Mouse (Mus musculus) erythroblast, embryonic 14.5 days (primary cell): ENCODE measurements around the gene Secisbp2l. TPM values are rescaled to one million over a fixed set of nuclear protein-coding genes. Genes with fewer than 3 reads are reported as not detected.

Experiments
- H3K27me3 ChIP-seq: 2 replicates; pipeline ENCODE4 v1.6.1; 2012; ENCODE audit warnings: inconsistent platforms; ENCODE audit not compliant: control insufficient read depth
- H3K36me3 ChIP-seq: 2 replicates; pipeline ENCODE4 v1.6.1; 2012; ENCODE audit warnings: mild to moderate bottlenecking, inconsistent platforms; ENCODE audit not compliant: control insufficient read depth
- H3K4me1 ChIP-seq: 2 replicates; pipeline ENCODE4 v1.6.1; 2012; ENCODE audit warnings: inconsistent platforms; ENCODE audit not compliant: control insufficient read depth
- H3K4me3 ChIP-seq: replicated peaks from 2 replicates; pipeline ENCODE3; 2012; ENCODE audit warnings: moderate library complexity, mild to moderate bottlenecking, inconsistent platforms
- H3K9me3 ChIP-seq: 2 replicates; pipeline ENCODE4 v1.6.1; 2012; ENCODE audit warnings: low read length, inconsistent platforms, mixed read lengths; ENCODE audit not compliant: control insufficient read depth
- GATA1 ChIP-seq: IDR thresholded peaks from 2 replicates; pipeline ENCODE4 v1.6.1; 2012; ENCODE audit warnings: low read length, inconsistent platforms, mixed read lengths
- TAL1 ChIP-seq: IDR thresholded peaks from 3 replicates; pipeline ENCODE4 v1.6.1; 2012; ENCODE audit warnings: low read length, inconsistent platforms, mixed read lengths
- polyA plus RNA-seq: library from polyadenylated mRNA; stranded (reverse); fragments of >175 nt; gene quantifications from 2 replicates; pipeline ENCODE4 v1.2.3, GENCODE M21; 2012

Secisbp2l gene
- polyA plus RNA-seq, 1 experiment, result 0.26 TPM

- Histone ChIP-seq H3K36me3 (peaks cover 20% of the 10 kb centered on the region), H3K4me1 (peaks cover 19% of the 10 kb centered on the region), H3K4me3 (no peak overlapping the region), H3K27me3 (no peaks in the 10 kb centered on the region), H3K9me3 (no peaks in the 10 kb centered on the region)
- TF ChIP-seq TAL1 (no peak), GATA1 (no peak)
These were observed 5.7 kb downstream of the Secisbp2l start for GRCm38 (mm10) chr2:125777018-125777417.

GRCm38 (mm10) chr2:125775661-125776060 is 7.0 kb downstream of the Secisbp2l start:
- TF ChIP-seq TAL1, result no peak
- H3K27me3 ChIP-seq, result no peaks in the 10 kb centered on the region

GRCm38 (mm10) chr2:125774846-125775245 is 7.8 kb downstream of the Secisbp2l start:
- TF ChIP-seq TAL1 (no peak), GATA1 (no peak)
- H3K4me1 ChIP-seq, result peaks cover 4% of the 10 kb centered on the region
- H3K4me3 ChIP-seq, result no peak overlapping the region
- no peaks in the 10 kb centered on the region for H3K27me3 ChIP-seq
- no peaks in the 10 kb centered on the region for H3K9me3 ChIP-seq
- peaks cover 29% of the 10 kb centered on the region for H3K36me3 ChIP-seq

More at GRCm38 (mm10) chr2:125775661-125776060, 7.0 kb downstream of the Secisbp2l start:
- Histone ChIP-seq H3K9me3 (no peaks in the 10 kb centered on the region), H3K4me1 (peaks cover 7% of the 10 kb centered on the region), H3K36me3 (peaks cover 24% of the 10 kb centered on the region), H3K4me3 (no peak overlapping the region)

- H3K27me3 ChIP-seq, result no peaks in the 10 kb centered on the region
- no peaks in the 10 kb centered on the region for H3K4me1 ChIP-seq
- TF ChIP-seq GATA1, result no peak
- no peak for TF ChIP-seq TAL1
- H3K4me3 ChIP-seq, result no peak overlapping the region
- peaks cover 61% of the 10 kb centered on the region for H3K36me3 ChIP-seq
- no peaks in the 10 kb centered on the region for H3K9me3 ChIP-seq
These were observed 17.6 kb downstream of the Secisbp2l start for GRCm38 (mm10) chr2:125765029-125765428.

GRCm38 (mm10) chr2:125764531-125764930 is 18.1 kb downstream of the Secisbp2l start:
- H3K4me1 ChIP-seq, result no peaks in the 10 kb centered on the region
- H3K9me3 ChIP-seq, result no peaks in the 10 kb centered on the region
- peaks cover 60% of the 10 kb centered on the region for H3K36me3 ChIP-seq
- TF ChIP-seq TAL1 (no peak), GATA1 (no peak)
- no peak overlapping the region for H3K4me3 ChIP-seq
- no peaks in the 10 kb centered on the region for H3K27me3 ChIP-seq

GRCm38 (mm10) chr2:125749330-125749729 is 33.3 kb downstream of the Secisbp2l start:
- Histone ChIP-seq H3K27me3 (no peaks in the 10 kb centered on the region), H3K9me3 (no peaks in the 10 kb centered on the region), H3K4me3 (no peak overlapping the region), H3K4me1 (no peaks in the 10 kb centered on the region), H3K36me3 (peaks cover 74% of the 10 kb centered on the region)
- TF ChIP-seq GATA1 (no peak), TAL1 (no peak)

GRCm38 (mm10) chr2:125739338-125739737 is 43.3 kb downstream of the Secisbp2l start:
- Histone ChIP-seq H3K4me1 (peaks cover 12% of the 10 kb centered on the region), H3K9me3 (no peaks in the 10 kb centered on the region), H3K36me3 (peaks cover 33% of the 10 kb centered on the region), H3K4me3 (no peak overlapping the region), H3K27me3 (no peaks in the 10 kb centered on the region)
- no peak for TF ChIP-seq GATA1
- TF ChIP-seq TAL1, result no peak

GRCm38 (mm10) chr2:125738718-125739117 is 44.0 kb downstream of the Secisbp2l start:
- H3K9me3 ChIP-seq, result no peaks in the 10 kb centered on the region
- no peaks in the 10 kb centered on the region for H3K27me3 ChIP-seq
- H3K4me1 ChIP-seq, result peaks cover 12% of the 10 kb centered on the region
- peaks cover 27% of the 10 kb centered on the region for H3K36me3 ChIP-seq
- no peak overlapping the region for H3K4me3 ChIP-seq
- TF ChIP-seq GATA1 (no peak), TAL1 (no peak)

GRCm38 (mm10) chr2:125736025-125736343 is 46.7 kb downstream of the Secisbp2l start:
- Histone ChIP-seq H3K4me1 (peaks cover 16% of the 10 kb centered on the region), H3K9me3 (no peaks in the 10 kb centered on the region), H3K27me3 (peaks cover 20% of the 10 kb centered on the region), H3K36me3 (peaks cover 18% of the 10 kb centered on the region), H3K4me3 (no peak overlapping the region)
- TF ChIP-seq TAL1, result no peak
- no peak for TF ChIP-seq GATA1

- no peaks in the 10 kb centered on the region for H3K9me3 ChIP-seq
- no peak overlapping the region for H3K4me3 ChIP-seq
- H3K27me3 ChIP-seq, result peaks cover 25% of the 10 kb centered on the region
- TF ChIP-seq TAL1 (no peak), GATA1 (no peak)
- H3K4me1 ChIP-seq, result peaks cover 16% of the 10 kb centered on the region
- H3K36me3 ChIP-seq, result peaks cover 14% of the 10 kb centered on the region
These were observed 47.2 kb downstream of the Secisbp2l start for GRCm38 (mm10) chr2:125735333-125736024.
